Mouse (Mus musculus) skeletal muscle tissue, adult 2 months (tissue): ENCODE measurements at regions not wholly inside any gene's neighbourhood (a gene's known extent, or its start where the extent isn't known, plus 50 kb on each side); places are given as distances from the start of the nearest gene placed in this dataset.
"Not testable (repeated sequence)": the region's sequence is repeated elsewhere in the genome, so short reads cannot be mapped to it uniquely, and the experiment has no call there.

Source experiments
- DNase-seq: peaks from one replicate; pipeline ENCODE4 v3.0.0-alpha.2; 2012; ENCODE audit warnings: low read depth, low spot score

DNA sequence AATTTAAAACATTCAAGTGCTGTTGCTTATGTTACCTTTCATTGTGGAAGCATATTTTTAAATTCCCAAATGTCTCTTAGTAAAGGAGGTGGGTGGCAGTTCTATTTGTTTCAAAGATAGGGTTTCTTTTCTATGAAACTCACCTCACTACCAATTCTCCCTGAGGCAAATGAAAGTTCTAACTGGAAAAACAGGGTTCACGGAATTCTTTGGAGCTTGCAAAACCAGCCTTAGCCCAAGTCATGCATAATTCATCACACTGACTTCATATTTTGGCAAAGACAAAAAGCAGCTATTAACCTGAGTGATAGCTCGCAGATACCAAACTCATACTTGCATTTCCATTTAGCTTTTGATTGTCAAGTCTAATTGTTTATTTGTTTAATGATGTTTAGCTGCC lies 73.8 kb downstream of the Dio2 start:
- DNase-seq, result no peak

GRCm38 (mm10) chr12:90645452-90645851 lies 92.8 kb downstream of the Dio2 start:
- DNase-seq, result peak; percentile 20

GRCm38 (mm10) chr12:90643891-90644290 lies 94.3 kb downstream of the Dio2 start:
- DNase-seq, result no peak

- no peak for DNase-seq
These were observed 113.4 kb downstream of the Dio2 start for GRCm38 (mm10) chr12:90624856-90625255.

GRCm38 (mm10) chr12:90623426-90623825 lies 114.8 kb downstream of the Dio2 start:
- no peak for DNase-seq

- no peak for DNase-seq
These were observed 129.4 kb downstream of the Dio2 start for GRCm38 (mm10) chr12:90608810-90609209.

DNA sequence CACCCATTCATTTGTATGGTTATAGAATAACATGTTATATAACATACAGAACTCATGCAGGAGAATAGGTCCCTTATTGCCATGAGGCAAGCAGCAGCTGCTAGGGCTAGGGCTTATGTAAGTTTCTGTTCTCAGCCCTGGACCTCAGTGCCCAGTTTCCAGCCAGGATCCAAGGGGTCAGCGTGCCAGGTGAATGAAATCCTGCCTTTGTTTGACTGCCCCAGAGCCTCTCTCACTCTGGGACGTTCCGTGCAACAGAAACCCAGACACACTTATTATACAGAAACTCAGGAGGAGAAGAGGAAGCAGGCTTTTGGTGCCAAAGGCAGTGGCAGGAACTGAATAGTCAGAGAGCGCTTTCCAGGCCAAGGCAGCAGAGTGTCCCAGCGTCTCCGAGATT lies 130.3 kb downstream of the Dio2 start:
- DNase-seq, result peak; percentile 43

- DNase-seq, result peak; percentile 11
These were observed 158.2 kb downstream of the Dio2 start for GRCm38 (mm10) chr12:90580006-90580405.

DNA sequence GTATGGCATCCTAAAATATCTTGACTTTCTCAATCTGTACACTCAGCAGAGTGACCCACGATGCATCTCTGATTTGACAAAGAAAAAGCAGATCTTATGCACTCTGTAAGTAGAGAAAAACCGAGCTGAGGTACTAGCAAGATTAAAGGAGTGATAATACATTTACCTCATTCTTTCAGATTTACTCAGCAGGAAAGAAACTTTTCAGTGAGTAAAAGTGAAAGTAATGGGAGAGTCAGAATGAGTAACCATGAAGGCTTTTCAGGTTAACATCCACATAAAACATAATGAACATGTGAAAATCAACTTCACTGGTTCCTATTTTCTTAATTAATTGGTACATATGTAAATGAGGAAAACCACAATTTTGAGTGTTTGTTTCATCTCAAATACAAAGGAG lies 162.1 kb downstream of the Dio2 start:
- DNase-seq, result no peak

GRCm38 (mm10) chr12:90571907-90572306 lies 166.3 kb downstream of the Dio2 start:
- no peak for DNase-seq

DNA sequence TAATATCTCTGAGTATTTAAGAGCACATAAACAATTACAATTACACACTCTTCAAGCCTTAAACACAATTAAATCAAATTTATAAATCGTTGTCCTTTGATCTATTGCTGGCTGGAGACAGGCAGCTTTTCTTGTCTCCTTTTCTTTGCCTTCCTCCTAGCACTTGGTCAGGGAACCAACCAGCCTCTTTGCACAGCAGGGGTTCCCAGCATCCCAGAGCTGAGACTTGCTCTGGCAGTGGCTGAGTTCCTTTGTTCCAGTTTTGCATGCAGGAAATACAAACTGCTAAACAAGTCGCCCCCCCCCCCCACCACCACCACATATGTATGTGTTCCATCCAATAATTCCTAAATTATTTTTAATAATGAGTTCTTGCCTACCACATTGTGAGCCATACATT lies 166.7 kb downstream of the Dio2 start:
- DNase-seq, result no peak

DNA sequence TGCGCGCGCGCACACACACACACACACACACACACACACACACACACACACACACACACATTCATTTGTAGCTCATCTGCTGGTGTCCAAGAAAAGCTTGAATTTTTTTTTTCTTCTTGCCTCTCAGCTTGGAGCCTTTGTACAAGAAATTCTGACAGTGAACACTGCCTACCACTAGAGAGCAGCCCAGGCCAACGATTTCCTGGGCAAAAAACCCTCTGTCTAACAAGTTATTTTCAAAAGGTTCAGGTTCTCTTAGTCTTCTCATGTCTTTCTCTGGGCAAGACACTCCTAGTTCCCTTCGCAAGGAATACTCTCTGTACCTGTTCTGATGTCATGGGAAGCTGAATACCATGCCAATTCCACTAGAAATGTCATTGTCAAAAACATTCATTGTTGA lies 171.9 kb downstream of the Dio2 start:
- DNase-seq, result peak; percentile 6

DNA sequence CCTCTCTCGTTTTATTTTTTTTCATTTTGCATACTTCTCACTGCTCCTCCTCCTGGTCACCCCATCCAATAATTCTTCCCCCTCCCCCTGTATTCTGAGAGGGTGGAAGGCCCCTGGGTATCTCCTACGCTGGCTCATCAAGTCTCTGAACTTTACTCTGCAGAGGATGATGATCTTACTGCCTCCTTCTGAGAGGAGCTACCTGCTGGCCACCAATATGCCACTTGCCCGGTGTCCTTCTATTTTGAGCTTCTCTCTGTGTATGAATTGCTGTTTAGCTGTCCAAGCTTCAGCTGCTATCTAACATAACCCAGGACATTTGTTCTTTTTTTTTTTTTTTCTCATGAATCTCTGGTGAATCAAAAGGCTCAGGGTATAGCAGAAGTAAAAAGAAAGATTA lies 173.2 kb downstream of the Dio2 start:
- DNase-seq, result no peak

DNA sequence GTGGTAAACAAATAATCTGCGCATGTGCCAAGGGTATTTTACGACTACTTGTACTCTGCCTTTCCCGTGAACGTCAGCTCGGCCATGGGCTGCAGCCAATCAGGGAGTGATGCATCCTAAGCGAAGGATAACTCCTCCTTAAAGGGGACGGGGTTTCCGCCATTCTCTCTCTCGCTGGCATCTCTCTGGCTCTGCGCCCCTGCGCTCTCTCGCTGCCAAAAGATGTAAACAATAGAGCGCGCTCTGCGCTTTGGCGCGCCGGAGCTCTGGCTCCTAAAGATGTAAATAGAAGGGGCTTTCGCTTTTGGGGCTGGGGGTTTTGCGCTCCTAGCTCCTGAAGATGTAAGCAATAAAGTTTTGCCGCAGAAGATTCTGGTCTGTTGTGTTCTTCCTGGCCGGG lies 173.6 kb downstream of the Dio2 start:
- not testable (repeated sequence) for DNase-seq

- DNase-seq, result peak; percentile 8
These were observed 195.9 kb downstream of the Dio2 start for GRCm38 (mm10) chr12:90542361-90542760.
